Mouse (Mus musculus) MEL (cell line): ENCODE data around the gene Stx2. TPM values are rescaled to one million over a fixed set of nuclear protein-coding genes. Genes with fewer than 3 reads are reported as not detected.
"Not testable (repeated sequence)": the region's sequence is repeated elsewhere in the genome, so short reads cannot be mapped to it uniquely, and the experiment has no call there.

Experiments used
- DNase-seq: peaks from one replicate; pipeline ENCODE4 v3.0.0; 2011; ENCODE audit warnings: low read depth, low spot score
- H3K27ac ChIP-seq: 2 replicates; pipeline ENCODE4 v1.5.1; 2012; ENCODE audit warnings: low read depth, mild to moderate bottlenecking, control low read depth, low read length, moderate library complexity; ENCODE audit not compliant: control insufficient read depth
- H3K27me3 ChIP-seq, 2 experiments: fragments of 150-350 bp in 1 of 2; sonication (generic) in 1 of 2; 2 replicates each; pipeline ENCODE4 v1.6.1; 2012; ENCODE audit warnings: low read length in 2 of 2, mild to moderate bottlenecking in 2 of 2, improper control_type of control experiment in 1 of 2, moderate library complexity in 1 of 2; ENCODE audit not compliant: insufficient read depth in 2 of 2, control insufficient read depth in 1 of 2
- H3K36me3 ChIP-seq, 2 experiments: 2 replicates each; pipeline ENCODE4 v1.6.1; 2012 to 2014; ENCODE audit warnings: low read length in 2 of 2, improper control_type of control experiment in 1 of 2, inconsistent platforms in 1 of 2, mild to moderate bottlenecking in 1 of 2; ENCODE audit not compliant: insufficient read depth in 2 of 2, control insufficient read depth in 1 of 2
- H3K4me1 ChIP-seq, 2 experiments: fragments of 150-350 bp in 1 of 2; sonication (generic) in 1 of 2; 2 replicates each; pipeline ENCODE4 v1.6.1; 2012; ENCODE audit warnings: low read length in 2 of 2, improper control_type of control experiment in 1 of 2, mild to moderate bottlenecking in 1 of 2; ENCODE audit not compliant: insufficient read depth in 2 of 2, control insufficient read depth in 1 of 2
- H3K4me3 ChIP-seq, 2 experiments: fragments of 150-350 bp in 1 of 2; sonication (generic) in 1 of 2; 2 replicates each; pipeline ENCODE4 v1.5.1; 2012; ENCODE audit warnings: low read depth in 2 of 2, low read length in 2 of 2, mild to moderate bottlenecking in 2 of 2, moderate library complexity in 2 of 2, control low read depth in 1 of 2, improper control_type of control experiment in 1 of 2; ENCODE audit not compliant: control insufficient read depth in 1 of 2, insufficient read depth in 1 of 2
- H3K79me2 ChIP-seq: 2 replicates; pipeline ENCODE4 v1.6.1; 2012; ENCODE audit warnings: mild to moderate bottlenecking, low read length, moderate library complexity; ENCODE audit not compliant: control insufficient read depth, poor library complexity, insufficient read depth
- H3K9ac ChIP-seq: 2 replicates; pipeline ENCODE4 v1.6.1; 2012; ENCODE audit warnings: low read depth, mild to moderate bottlenecking, control low read depth, low read length, moderate library complexity; ENCODE audit not compliant: control insufficient read depth, poor library complexity, severe bottlenecking
- H3K9me3 ChIP-seq: fragments of 150-350 bp; sonication (generic); replicated peaks from 2 replicates; pipeline ENCODE4 v1.6.1; 2012; ENCODE audit warnings: mild to moderate bottlenecking, low read length, improper control_type of control experiment, moderate library complexity; ENCODE audit not compliant: insufficient read depth
- CTCF ChIP-seq, 3 experiments: IDR thresholded peaks in 2 of 3; conservative IDR thresholded peaks in 1 of 3; 2 replicates each; pipeline ENCODE4 v1.5.1; 2011 to 2012; ENCODE audit warnings: low read length in 3 of 3, low read depth in 2 of 3, mild to moderate bottlenecking in 2 of 3, improper control_type of control experiment in 1 of 3, inconsistent platforms in 1 of 3, mixed read lengths in 1 of 3, moderate library complexity in 1 of 3; ENCODE audit not compliant: control insufficient read depth in 1 of 3, insufficient read depth in 1 of 3, poor library complexity in 1 of 3, severe bottlenecking in 1 of 3
- ELF1 ChIP-seq: IDR thresholded peaks from 2 replicates; pipeline ENCODE4 v1.6.1; 2014; ENCODE audit warnings: low read depth, mild to moderate bottlenecking, inconsistent platforms, low read length, improper control_type of control experiment, moderate library complexity
- EP300 ChIP-seq, 2 experiments: IDR thresholded peaks; 2 replicates each; pipeline ENCODE4 v1.6.1; 2011; ENCODE audit warnings: improper control_type of control experiment in 2 of 2, low read length in 2 of 2, low read depth in 1 of 2, mild to moderate bottlenecking in 1 of 2
- ETS1 ChIP-seq: IDR thresholded peaks from 2 replicates; pipeline ENCODE4 v1.6.1; 2012; ENCODE audit warnings: low read depth, mild to moderate bottlenecking, inconsistent platforms, low read length, improper control_type of control experiment, moderate library complexity
- MAX ChIP-seq: IDR thresholded peaks from 2 replicates; pipeline ENCODE4 v1.6.1; 2011; ENCODE audit warnings: low read length, improper control_type of control experiment
- MXI1 ChIP-seq: IDR thresholded peaks from 2 replicates; pipeline ENCODE4 v1.6.1; 2011; ENCODE audit warnings: mild to moderate bottlenecking, low read depth, low read length, improper control_type of control experiment
- MYB ChIP-seq: IDR thresholded peaks from 2 replicates; pipeline ENCODE4 v1.6.1; 2011; ENCODE audit warnings: mild to moderate bottlenecking, low read depth, low read length, improper control_type of control experiment
- NRF1 ChIP-seq: IDR thresholded peaks from 2 replicates; pipeline ENCODE4 v1.6.1; 2014; ENCODE audit warnings: low read depth, mild to moderate bottlenecking, inconsistent platforms, low read length, improper control_type of control experiment, moderate library complexity; ENCODE audit not compliant: poor library complexity, insufficient read depth, severe bottlenecking
- POLR2AphosphoS5 ChIP-seq: IDR thresholded peaks from 2 replicates; pipeline ENCODE4 v1.6.1; 2012; ENCODE audit warnings: low read depth, borderline replicate concordance, mild to moderate bottlenecking, inconsistent platforms, low read length, moderate library complexity, mixed read lengths
- SIN3A ChIP-seq: IDR thresholded peaks from 2 replicates; pipeline ENCODE4 v1.6.1; 2012; ENCODE audit warnings: low read length, improper control_type of control experiment, inconsistent platforms
- UBTF ChIP-seq: IDR thresholded peaks from 2 replicates; pipeline ENCODE4 v1.6.1; 2012; ENCODE audit warnings: low read depth, mild to moderate bottlenecking, inconsistent platforms, low read length, improper control_type of control experiment, moderate library complexity, borderline replicate concordance; ENCODE audit not compliant: insufficient read depth
- ZKSCAN1 ChIP-seq: IDR thresholded peaks from 2 replicates; pipeline ENCODE4 v1.6.1; 2012; ENCODE audit warnings: low read depth, mild to moderate bottlenecking, inconsistent platforms, low read length, improper control_type of control experiment, moderate library complexity
- polyA plus RNA-seq, 2 experiments: library from polyadenylated mRNA; stranded (reverse) in 1 of 2; unstranded in 1 of 2; fragments of >175 nt in 1 of 2; fragments of >200 nt in 1 of 2; gene quantifications; 2 replicates each; pipeline versions ENCODE4 v1.2.1 to v1.2.4; 2012; ENCODE audit warnings: low replicate concordance in 2 of 2, low read depth in 1 of 2; ENCODE audit not compliant: insufficient read length in 2 of 2, insufficient read depth in 1 of 2, missing spikeins in 1 of 2
- total RNA-seq: library from RNA; depleted of rRNA; stranded (reverse); fragments of 300-350 nt; gene quantifications from 2 replicates; pipeline ENCODE4 v1.2.3, GENCODE M21; 2012

Gene Stx2
- total and polyA plus RNA-seq, 3 experiments = 84.8 to 97.1 TPM; not detected in 1

DNA sequence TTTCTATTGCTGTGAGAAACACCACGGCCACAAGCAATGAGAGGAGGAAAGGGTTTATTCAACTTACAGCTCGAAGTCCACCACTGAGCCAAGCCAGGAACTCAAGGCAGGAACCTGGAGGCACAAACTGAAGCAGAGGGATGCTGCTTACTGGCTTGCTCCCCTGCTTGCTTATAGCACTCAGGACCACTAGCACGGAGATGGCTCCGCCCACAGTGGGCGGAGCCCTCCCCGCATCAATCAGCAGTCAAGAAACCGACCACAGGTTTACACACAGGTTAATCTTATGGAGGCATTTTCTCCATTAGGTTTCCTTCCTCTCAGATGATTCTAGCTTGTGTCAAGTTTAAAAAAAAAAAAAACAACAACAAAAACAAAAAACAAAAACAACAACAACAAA lies 27.5 kb downstream of the Stx2 start:
- H3K4me1 ChIP-seq = no peaks in the 10 kb centered on the region
- no peaks in the 10 kb centered on the region for H3K27me3 ChIP-seq
- TF ChIP-seq ELF1 (no peak), POLR2AphosphoS5 (no peak), NRF1 (no peak), ETS1 (no peak), UBTF (no peak), MYB (no peak), MAX (no peak)
- no peak overlapping the region for H3K27ac ChIP-seq
- no peaks in the 10 kb centered on the region for H3K79me2 ChIP-seq
- H3K36me3 ChIP-seq = no peaks in the 10 kb centered on the region; a peak in 1 of 4 replicates
- no peaks in the 10 kb centered on the region for H3K9me3 ChIP-seq
- no peak overlapping the region for H3K9ac ChIP-seq
- no peak overlapping the region for H3K4me3 ChIP-seq
- DNase-seq = no peak

DNA sequence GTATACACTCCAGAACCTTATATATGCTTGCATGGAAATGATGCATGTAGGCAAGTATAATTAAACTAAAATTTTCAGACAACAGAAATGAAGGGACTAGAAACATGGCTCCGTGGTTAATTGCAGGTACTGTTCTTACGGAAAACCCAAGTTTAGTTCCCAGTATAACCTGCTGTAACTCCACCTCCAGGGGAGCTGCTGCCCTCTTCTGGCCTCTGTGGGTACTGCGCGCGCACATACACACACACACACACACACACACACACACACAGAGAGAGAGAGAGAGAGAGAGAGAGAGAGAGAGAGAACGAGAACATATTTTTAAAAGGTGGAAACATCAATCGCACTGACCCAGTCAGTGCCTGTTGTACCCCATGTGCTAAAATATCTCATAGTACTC lies 29.4 kb downstream of the Stx2 start:
- no peaks in the 10 kb centered on the region for H3K36me3 ChIP-seq
- TF ChIP-seq ZKSCAN1 = no peak
- peak; percentile 22 to 51 (median 23); a peak in 4 of 6 replicates for TF ChIP-seq CTCF (IDR thresholded peaks at IDR 0.05 in 2 of 3, conservative IDR thresholded peaks at IDR 0.05 in 1 of 3; ENCODE audit: control insufficient read depth in 1 of 3, insufficient read depth in 1 of 3, low read depth in 2 of 3, low read length in 3 of 3, poor library complexity in 1 of 3, severe bottlenecking in 1 of 3)
- TF ChIP-seq MXI1 = no peak
- TF ChIP-seq EP300 (IDR thresholded peaks at IDR 0.05; ENCODE audit: low read depth in 1 of 2, low read length in 2 of 2) = no peak
- no peak for TF ChIP-seq SIN3A
- no peak overlapping the region for H3K27ac ChIP-seq
- no peaks in the 10 kb centered on the region for H3K27me3 ChIP-seq
- DNase-seq = no peak
- no peaks in the 10 kb centered on the region for H3K4me1 ChIP-seq
- H3K9ac ChIP-seq = no peak overlapping the region
- H3K79me2 ChIP-seq = no peaks in the 10 kb centered on the region
- no peak overlapping the region for H3K4me3 ChIP-seq
- H3K9me3 ChIP-seq = no peaks in the 10 kb centered on the region

DNA sequence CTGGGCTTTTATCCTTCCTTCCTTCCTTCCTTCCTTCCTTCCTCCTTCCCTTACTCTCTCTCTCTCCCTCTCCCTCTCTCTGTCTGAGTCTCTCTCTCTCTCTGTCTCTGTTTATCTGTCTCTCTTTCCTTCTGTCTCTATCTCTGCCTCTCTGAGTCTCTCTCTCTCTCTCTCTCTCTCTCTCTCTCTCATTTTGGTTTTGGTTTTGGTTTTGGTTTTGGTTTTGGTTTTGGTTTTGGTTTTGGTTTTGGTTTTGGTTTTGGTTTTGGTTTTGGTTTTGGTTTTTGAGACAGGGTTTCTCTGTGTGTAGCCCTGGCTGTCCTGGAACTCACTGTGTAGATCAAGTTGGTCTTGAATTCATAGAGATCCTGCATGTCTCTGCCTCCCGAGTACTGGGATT lies 30.9 kb downstream of the Stx2 start:
- TF ChIP-seq ETS1 = peak; percentile 51
- H3K36me3 ChIP-seq, H3K27ac ChIP-seq, H3K27me3 ChIP-seq, H3K4me1 ChIP-seq, H3K9ac ChIP-seq, H3K4me3 ChIP-seq, H3K79me2 ChIP-seq, H3K9me3 ChIP-seq, DNase-seq: not testable (repeated sequence)
